Mouse (Mus musculus) limb, embryonic 14.5 days (tissue): ENCODE results near the gene Gm17693. TPM values are rescaled to one million over a fixed set of nuclear protein-coding genes. Genes with fewer than 3 reads are reported as not detected.
"Not testable (repeated sequence)": the region's sequence is repeated elsewhere in the genome, so short reads cannot be mapped to it uniquely, and the experiment has no call there.

Experiments used
- ATAC-seq: fragments of 200-750 bp; cut with Nextera tagmentation; 2 replicates; pipeline ENCODE4 v1.8.0; 2017; ENCODE audit warnings: low read depth, moderate number of reproducible peaks, moderate TSS enrichment; ENCODE audit not compliant: low FRiP score
- DNase-seq: peaks from one replicate; pipeline ENCODE4 v3.0.0-alpha.2; 2015; ENCODE audit warnings: low spot score
- H3K27ac ChIP-seq: fragments of 300-500 bp; sonication (generic); replicated peaks from 2 replicates; pipeline ENCODE4 v1.5.1; 2014; ENCODE audit warnings: low read depth, mild to moderate bottlenecking, low read length, moderate library complexity, mixed read lengths
- H3K27me3 ChIP-seq: fragments of 300-500 bp; sonication (generic); 2 replicates; pipeline ENCODE4 v1.6.1; 2014; ENCODE audit warnings: low read length, mixed read lengths; ENCODE audit not compliant: control insufficient read depth, insufficient read depth
- H3K36me3 ChIP-seq: fragments of 300-500 bp; sonication (generic); 2 replicates; pipeline ENCODE4 v1.6.1; 2014; ENCODE audit warnings: mild to moderate bottlenecking, low read length, moderate library complexity, mixed read lengths; ENCODE audit not compliant: control insufficient read depth, insufficient read depth
- H3K4me1 ChIP-seq: fragments of 300-500 bp; sonication (generic); 2 replicates; pipeline ENCODE4 v1.6.1; 2014; ENCODE audit warnings: antibody characterized with exemption, low read length, mixed read lengths; ENCODE audit not compliant: control insufficient read depth, insufficient read depth
- H3K4me2 ChIP-seq: fragments of 300-500 bp; sonication (generic); replicated peaks from 2 replicates; pipeline ENCODE4 v1.6.1; 2014; ENCODE audit warnings: low read depth, mild to moderate bottlenecking, low read length, moderate library complexity; ENCODE audit not compliant: severe bottlenecking
- H3K4me3 ChIP-seq: fragments of 300-500 bp; sonication (generic); replicated peaks from 2 replicates; pipeline ENCODE4 v1.5.1; 2014; ENCODE audit warnings: low read length
- H3K9ac ChIP-seq: fragments of 300-500 bp; sonication (generic); 2 replicates; pipeline ENCODE4 v1.6.1; 2014; ENCODE audit warnings: mild to moderate bottlenecking, low read depth, low read length, moderate library complexity; ENCODE audit not compliant: severe bottlenecking
- H3K9me3 ChIP-seq: fragments of 300-500 bp; sonication (generic); 2 replicates; pipeline ENCODE4 v1.6.1; 2016; ENCODE audit warnings: low read length; ENCODE audit not compliant: control insufficient read depth
- WGBS: fragments of 180-500 bp; shearing (Covaris S2); extraction: QIAGEN DNeasy Blood & Tissue Kit; methylation state at CpG from one replicate; pipeline ENCODE4 v1.1.7; 2014; 5-methylcytosine and 5-hydroxymethylcytosine counted together
- polyA plus RNA-seq, 2 experiments: library from polyadenylated mRNA; depleted of rRNA in 1 of 2; stranded (reverse) in 1 of 2; unstranded in 1 of 2; fragments of >200 nt; fragmentation: Nextera tagmentation in 1 of 2; extraction: Ambion mirVana in 1 of 2; gene quantifications; 2 replicates each; pipeline versions ENCODE4 v1.2.1 to v1.2.3; 2012 to 2014

The Gm17693 gene
- polyA plus RNA-seq (2012; rRNA removed) (not detected in 2 replicates), polyA plus RNA-seq (2014; fragmentation: Nextera tagmentation; extraction: Ambion mirVana) (not detected in 2 replicates)

DNA sequence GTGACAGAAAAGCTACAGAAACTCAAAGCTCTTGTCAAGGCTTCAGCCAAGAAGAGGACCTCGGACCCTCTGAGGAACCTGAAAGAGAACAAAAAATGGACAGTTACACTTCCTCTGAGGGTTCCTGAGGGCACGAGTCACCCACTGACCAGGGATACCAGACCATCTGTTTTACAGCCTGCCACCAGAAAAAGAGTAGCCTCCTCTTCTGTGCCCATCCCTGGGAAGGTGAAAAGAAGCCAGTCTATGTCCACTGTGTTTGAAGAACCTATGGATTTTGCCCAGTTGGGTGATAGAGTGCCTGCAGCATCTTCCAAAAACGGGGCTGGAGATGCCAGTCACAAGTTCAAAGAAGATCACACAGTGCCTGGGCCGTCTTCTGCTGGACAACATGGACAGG lies at the start of gene Gm17693:
Gene Gm17693, plus strand, starts transcription at position 301 of the 400 bp plus-strand sequence.
- ATAC-seq, H3K9ac ChIP-seq, H3K4me1 ChIP-seq, H3K4me3 ChIP-seq, H3K27ac ChIP-seq, H3K4me2 ChIP-seq, H3K27me3 ChIP-seq, DNase-seq, H3K9me3 ChIP-seq, H3K36me3 ChIP-seq: not testable (repeated sequence)
- WGBS: no CpG with 5 or more reads among the region's 4 CpGs
